ENCODE assay signal across 8 mouse cellular contexts in the genomic region with DNA sequence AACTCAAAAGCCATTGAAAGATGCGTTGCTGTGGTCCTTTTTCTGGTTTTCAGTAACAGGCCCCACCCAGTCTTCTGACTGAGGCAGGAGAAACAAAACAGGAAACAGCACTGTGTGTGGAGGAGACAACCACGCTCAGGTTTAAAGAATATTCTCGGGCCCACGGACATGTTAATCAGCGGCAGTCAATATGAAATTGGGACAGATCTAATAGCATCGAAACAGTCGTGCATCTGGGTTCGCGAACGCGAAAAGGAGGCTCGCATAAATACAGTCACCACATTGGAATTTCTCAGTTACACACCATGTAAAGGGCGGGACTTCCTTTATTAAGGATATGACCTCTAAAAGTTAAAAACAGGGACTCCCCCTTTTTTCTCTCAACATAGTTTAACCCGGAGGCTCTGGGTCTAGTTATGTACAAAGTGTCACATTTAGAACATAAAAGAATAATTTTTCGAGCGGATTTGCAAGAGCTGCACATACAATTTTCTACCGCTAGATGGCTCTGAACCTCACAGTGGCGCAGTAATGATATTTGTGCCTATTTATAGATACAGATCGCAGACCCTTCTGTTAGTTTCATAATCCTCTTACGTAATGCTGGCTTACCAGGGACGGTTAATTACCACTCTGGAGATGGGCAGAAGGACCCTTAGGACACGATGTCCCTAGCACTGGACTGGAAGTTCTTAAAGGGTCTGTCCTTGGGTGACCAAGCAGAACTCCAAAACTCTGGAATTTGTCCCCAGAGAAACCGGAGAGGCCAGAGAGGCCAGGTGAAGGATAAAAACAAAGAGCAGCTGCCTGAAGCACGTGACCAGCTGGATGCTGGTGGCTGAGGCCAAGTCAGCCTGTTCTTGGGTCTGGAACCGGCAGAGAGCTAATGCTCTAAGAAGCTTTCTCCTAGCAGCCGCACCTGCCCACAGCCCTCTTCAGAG.
DNase-seq lines count a peak whose midpoint lies in the region; ATAC-seq and TF ChIP-seq lines count a peak whose summit lies in the region.

No protein-coding gene starts in this region.

- H3K36me3 ChIP-seq in hindbrain, embryonic 14.5 days (replicated peaks; ENCODE audit: control insufficient read depth, insufficient read depth): no peaks in the 10 kb centered on the region
- no peaks in the 10 kb centered on the region for H3K36me3 ChIP-seq in lung, postnatal 0 days (ENCODE audit: insufficient read depth, low read length)

- peak overlapping the region; percentile 53; the same call in 1 of the 2 replicates for H3K27ac ChIP-seq in hindbrain, embryonic 14.5 days
- H3K27ac ChIP-seq in lung, postnatal 0 days (ENCODE audit: low read length): peak overlapping the region; percentile 68

- no peaks in the 10 kb centered on the region for H3K9me3 ChIP-seq in hindbrain, embryonic 14.5 days (ENCODE audit: control insufficient read depth, low read length)
- H3K9me3 ChIP-seq in lung, postnatal 0 days (ENCODE audit: low read length): no peaks in the 10 kb centered on the region

- H3K9ac ChIP-seq in hindbrain, embryonic 14.5 days: peak overlapping the region; percentile 37
- peak overlapping the region; percentile 39; the same call in 1 of the 2 replicates for H3K9ac ChIP-seq in lung, postnatal 0 days (replicated peaks; ENCODE audit: low read depth)

- H3K4me3 ChIP-seq in hindbrain, embryonic 14.5 days (replicated peaks; ENCODE audit: low read length): peak overlapping the region; percentile 15
- peak overlapping the region; percentile 37 for H3K4me3 ChIP-seq in lung, postnatal 0 days (ENCODE audit: low read depth, low read length)

- peak; percentile 86 for ATAC-seq in hindbrain, embryonic 14.5 days (ENCODE audit: low FRiP score)
- peak; percentile 95 for ATAC-seq in lung, postnatal 0 days

- no peaks in the 10 kb centered on the region for H3K27me3 ChIP-seq in hindbrain, embryonic 14.5 days (ENCODE audit: control insufficient read depth, insufficient read depth, low read length)
- no peaks in the 10 kb centered on the region for H3K27me3 ChIP-seq in lung, postnatal 0 days (replicated peaks; ENCODE audit: insufficient read depth, low read length)

- TF ChIP-seq CTCF in lung, postnatal 0 days (IDR thresholded peaks at IDR 0.05): peak; percentile 87

- peak; percentile 97 for TF ChIP-seq EP300 in lung, postnatal 0 days (IDR thresholded peaks at IDR 0.05)

- peak overlapping the region; percentile 41 for H3K4me2 ChIP-seq in hindbrain, embryonic 14.5 days (replicated peaks)
- peak overlapping the region; percentile 43 for H3K4me2 ChIP-seq in lung, postnatal 0 days (replicated peaks; ENCODE audit: low read depth, low read length)

- DNase-seq in R1 (ENCODE audit: low read depth, low spot score): peak; percentile 61
- peak; percentile 83 to 86 for DNase-seq in cerebellum, postnatal 14 days
- DNase-seq in frontal cortex, postnatal 36 days (ENCODE audit: low spot score in 2 of 2): peak; percentile 72 to 88
- peak; percentile 87 for DNase-seq in hindbrain, embryonic 14.5 days (ENCODE audit: low spot score)
- peak; percentile 82 to 91 for DNase-seq in layer of hippocampus, postnatal 14 days (ENCODE audit: low spot score in 2 of 2)
- DNase-seq in lung, postnatal 0 days (ENCODE audit: low spot score): peak; percentile 96
- DNase-seq in ovary, postnatal 10 days (ENCODE audit: low spot score): peak; percentile 38
- peak; percentile 43 to 71 for DNase-seq in thymus, postnatal 10 days (ENCODE audit: low spot score in 2 of 2)

- no peaks in the 10 kb centered on the region for H3K4me1 ChIP-seq in hindbrain, embryonic 14.5 days (replicated peaks; ENCODE audit: control insufficient read depth, insufficient read depth, low read length)
- peaks cover 5% of the 10 kb centered on the region; the same call in 1 of the 2 replicates for H3K4me1 ChIP-seq in lung, postnatal 0 days (ENCODE audit: insufficient read depth, low read depth, low read length)

- WGBS in hindbrain, embryonic 14.5 days: 20% methylated on average over 26 of the region's 26 CpGs
- WGBS in lung, postnatal 0 days: 5% methylated on average over 26 of the region's 26 CpGs

Comparison
In these comparisons a context has a peak if more than half of its experiments do, and no peak if none do; other contexts are left out.
1. Peak in every context shown above with its lines: DNase-seq, ATAC-seq, H3K4me3 ChIP-seq and H3K27ac ChIP-seq.
2. DNase-seq: peak in every context shown above with its lines; median percentile 96 in lung, postnatal 0 days; 87 in hindbrain, embryonic 14.5 days; 86 in layer of hippocampus, postnatal 14 days; 84 in cerebellum, postnatal 14 days; 80 in frontal cortex, postnatal 36 days; 61 in R1; 57 in thymus, postnatal 10 days; 38 in ovary, postnatal 10 days.